Mouse (Mus musculus) Patski (cell line): ENCODE measurements around the gene Mea1. TPM values are rescaled to one million over a fixed set of nuclear protein-coding genes. Genes with fewer than 3 reads are reported as not detected.

Experiments used
- ATAC-seq: fragments of 100-300 bp; one replicate; pipeline ENCODE4 v1.8.0; 2021
- CTCF ChIA-PET: fragments of 350-600 bp; sonication (Branson Sonifier 250); formaldehyde crosslinking; loops from one replicate; lab custom pipeline; 2022; ENCODE audit warnings: inconsistent platforms; lab: Charles Lee
- POLR2A ChIA-PET: fragments of 350-600 bp; sonication (Branson Sonifier 250); formaldehyde crosslinking; loops from one replicate; lab custom pipeline; 2022; ENCODE audit warnings: antibody characterized with exemption, inconsistent platforms; lab: Charles Lee
- DNase-seq: peaks from one replicate; pipeline ENCODE4 v3.0.0-alpha.2; 2011; ENCODE audit warnings: low read depth, low spot score
- H3K27me3 ChIP-seq: fragments of 371-371 bp; one replicate; pipeline ENCODE4 v1.5.1; 2021
- CTCF ChIP-seq: fragments of 100-300 bp; IDR thresholded peaks from one replicate; pipeline ENCODE4 v1.5.1; 2021
- in situ Hi-C: fragments of 300-500 bp; cut with MboI; formaldehyde crosslinking; loops from 3 replicates; pipeline ENCODE4 v1.11.1; 2018; ENCODE audit warnings: low pct_unique_long_range_greater_than_20kb, mixed read lengths
- polyA plus RNA-seq: library from polyadenylated mRNA; unstranded; gene quantifications from one replicate; pipeline ENCODE4 v1.2.3, GENCODE M21; 2021

Mea1 gene
- polyA plus RNA-seq = 150 TPM

- no peak for DNase-seq
- no peak for TF ChIP-seq CTCF
- ChIA-PET POLR2A (no interaction called here), CTCF (interaction anchor here (1.3 to 1.4 kb wide), 2 partner anchors 23 to 37 kb away, joined by 3 to 4 read pairs; no protein-coding TSS in a partner anchor)
- ATAC-seq = no peak
- in situ Hi-C loops = no loop called here
- no peaks in the 10 kb centered on the region for H3K27me3 ChIP-seq
Observed at GRCm38 (mm10) chr17:46678416-46678815, at the start of gene Mea1. TSS of gene Mea1 (plus strand) at chr17:46678793.

DNA sequence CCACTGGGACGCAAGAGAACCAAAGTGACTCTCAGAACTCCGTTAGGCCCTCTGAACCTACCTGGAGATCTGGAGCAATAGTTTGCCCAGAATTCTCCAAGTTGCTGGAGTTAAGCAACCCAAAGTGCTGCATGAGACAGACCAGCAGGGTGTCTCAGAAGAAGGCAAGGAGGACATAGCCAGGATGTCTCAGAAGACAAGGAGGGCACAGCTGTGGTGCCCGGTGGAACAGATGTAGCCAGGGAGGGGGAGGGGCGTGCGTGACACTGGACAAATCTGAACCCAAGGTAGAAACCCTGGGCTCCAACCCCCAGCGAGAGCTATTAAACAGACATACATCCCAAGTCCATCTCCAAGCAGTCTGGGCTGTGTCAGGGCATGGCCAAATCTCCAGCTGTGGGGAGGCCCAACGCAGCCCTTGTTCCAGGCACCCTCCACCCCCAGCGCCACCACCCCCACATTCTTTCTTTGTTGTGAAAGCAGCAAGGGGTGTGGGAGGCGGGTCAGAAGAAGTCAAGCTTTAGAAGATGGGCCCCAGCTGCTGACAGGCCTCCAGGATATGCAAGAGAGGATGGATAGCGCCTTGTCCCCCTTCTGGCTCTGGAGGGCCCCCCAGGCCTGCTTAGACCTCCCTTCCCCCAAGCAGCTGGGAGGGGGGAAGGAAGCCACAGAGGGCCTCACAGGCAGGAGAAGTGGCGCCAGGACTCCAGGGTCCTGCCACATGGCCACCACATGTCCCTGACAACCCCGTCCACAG is 48.7 kb upstream of the Mea1 start:
- no peak for TF ChIP-seq CTCF
- in situ Hi-C loops = no loop called here
- ATAC-seq (peak; percentile 57), DNase-seq (no peak)
- CTCF ChIA-PET = interaction anchor here (0.8 to 1.2 kb wide), 2 partner anchors 20 to 25 kb away, joined by 3 to 4 read pairs; no protein-coding TSS in a partner anchor
- POLR2A ChIA-PET = interaction anchor here (1.0 to 2.6 kb wide), 2 partner anchors 20 to 51 kb away, joined by 3 to 8 read pairs; partner anchors contain the start of gene Klhdc3
- H3K27me3 ChIP-seq = no peaks in the 10 kb centered on the region

DNA sequence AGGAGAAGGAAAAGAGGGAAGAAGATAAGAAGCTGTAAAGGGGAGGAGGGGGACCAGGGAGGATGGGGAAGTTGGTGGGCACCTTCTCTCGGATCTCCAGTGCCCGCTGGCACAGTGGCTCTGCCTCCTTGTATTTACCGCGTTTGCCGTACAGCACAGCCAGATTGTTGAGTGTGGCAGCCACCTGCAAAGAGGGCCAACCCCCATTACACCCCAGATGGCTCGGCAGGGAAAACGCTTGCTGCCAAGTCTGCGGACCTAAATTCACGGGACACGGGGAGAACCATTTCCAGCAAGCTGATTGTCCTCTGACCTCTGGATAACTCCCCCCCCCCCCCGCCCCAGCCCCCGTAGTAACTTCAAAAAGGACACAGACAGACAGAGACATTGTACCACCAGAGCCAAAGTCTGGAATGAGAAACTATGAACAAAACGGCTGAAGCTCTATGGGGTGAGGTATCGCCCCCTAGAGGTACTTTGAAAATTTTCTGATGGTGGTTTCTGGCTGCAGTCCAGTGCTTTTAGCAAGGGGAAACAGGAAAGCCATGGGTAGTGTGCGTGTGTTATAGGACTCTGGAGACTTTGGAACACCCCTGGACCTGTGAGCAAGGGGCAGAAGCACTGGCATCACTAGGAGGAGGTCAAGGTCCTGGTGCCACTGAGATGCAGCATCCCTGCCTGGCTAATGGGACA is 41.6 kb upstream of the Mea1 start:
- no peak for ATAC-seq
- ChIA-PET POLR2A (interaction anchor here (0.7 kb wide), 1 partner anchor 27 kb away, joined by 4 read pairs; no protein-coding TSS in a partner anchor), CTCF (interaction anchor here (0.8 to 1.5 kb wide), 3 partner anchors 8 to 88 kb away, joined by 3 to 6 read pairs (median 4); partner anchors contain the start of genes Klc4 and Mrpl2)
- H3K27me3 ChIP-seq = no peaks in the 10 kb centered on the region
- in situ Hi-C loops = no loop called here
- no peak for DNase-seq
- TF ChIP-seq CTCF = no peak

GRCm38 (mm10) chr17:46639929-46640328 is 38.7 kb upstream of the Mea1 start:
- DNase-seq = no peak
- in situ Hi-C loops = loop anchor here (5.0 kb wide), 1 partner anchor 43 kb away; no protein-coding TSS in a partner anchor
- TF ChIP-seq CTCF = no peak
- CTCF ChIA-PET = no interaction called here
- ATAC-seq = no peak
- POLR2A ChIA-PET = no interaction called here
- no peaks in the 10 kb centered on the region for H3K27me3 ChIP-seq

DNA sequence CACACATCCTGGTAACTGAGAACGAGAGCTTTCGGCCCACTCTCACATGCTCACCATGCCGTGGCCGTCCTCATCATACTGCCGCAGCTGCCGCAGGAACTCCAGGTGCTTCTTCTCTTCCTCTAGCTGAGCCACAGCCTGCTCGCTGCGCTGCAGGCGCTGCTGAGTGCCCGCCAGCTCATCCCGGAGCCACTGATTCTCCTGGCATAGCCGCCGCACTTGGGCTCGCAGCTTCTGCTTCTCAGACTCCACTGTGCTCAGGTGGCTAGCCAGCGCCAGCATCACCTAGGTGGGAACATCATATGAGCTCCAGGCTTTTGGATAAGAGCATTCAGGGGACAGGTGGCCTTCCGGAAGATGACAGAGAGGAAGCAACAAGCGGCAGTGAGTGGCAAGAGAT is 36.5 kb upstream of the Mea1 start:
- in situ Hi-C loops = loop anchor here (5.0 kb wide), 1 partner anchor 45 kb away; no protein-coding TSS in a partner anchor
- ChIA-PET POLR2A (no interaction called here), CTCF (interaction anchor here (1.0 kb wide), 1 partner anchor 12 kb away, joined by 3 read pairs; no protein-coding TSS in a partner anchor)
- TF ChIP-seq CTCF = no peak
- H3K27me3 ChIP-seq = no peaks in the 10 kb centered on the region
- ATAC-seq (no peak), DNase-seq (no peak)

DNA sequence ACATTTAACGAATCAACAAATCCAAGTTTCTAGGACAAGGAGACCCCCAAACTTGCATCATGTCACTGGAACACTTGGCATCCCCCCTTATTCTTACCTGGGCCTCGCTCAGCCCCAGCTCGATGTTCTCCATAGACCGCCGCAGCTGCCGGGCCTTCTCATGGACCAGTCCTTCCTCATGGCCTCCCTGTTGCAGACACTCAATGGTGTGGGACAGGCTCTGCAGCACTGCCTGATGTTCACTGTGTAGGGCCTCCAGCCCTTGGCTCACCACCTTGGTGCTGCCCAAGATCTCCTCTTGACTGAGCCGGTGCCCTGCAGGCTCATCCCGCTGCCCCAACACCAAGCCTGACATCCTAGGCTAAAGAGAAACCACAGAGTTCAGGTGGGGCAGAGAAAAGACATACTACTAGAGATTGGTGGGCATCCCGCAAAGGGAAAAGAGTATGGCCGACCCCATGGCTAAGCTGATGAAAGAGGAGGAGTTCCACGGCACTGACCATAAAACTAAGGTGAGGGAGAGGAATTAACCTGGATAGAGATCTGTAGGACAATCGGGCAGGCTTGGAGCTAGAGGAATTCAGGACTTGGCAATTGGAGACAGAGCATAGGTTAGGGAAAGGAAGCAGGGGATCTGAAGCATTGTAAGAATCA is 34.3 kb upstream of the Mea1 start:
- TF ChIP-seq CTCF = no peak
- in situ Hi-C loops = loop anchor here (5.0 kb wide), 1 partner anchor 47 kb away; no protein-coding TSS in a partner anchor
- ChIA-PET CTCF (interaction anchor here (1.3 to 2.6 kb wide), 3 partner anchors 8 to 70 kb away, joined by 4 to 7 read pairs (median 6); no protein-coding TSS in a partner anchor), POLR2A (interaction anchor here (0.9 to 1.2 kb wide), 3 partner anchors 15 to 70 kb away, joined by 3 to 5 read pairs (median 3); no protein-coding TSS in a partner anchor)
- DNase-seq (no peak), ATAC-seq (no peak)
- no peaks in the 10 kb centered on the region for H3K27me3 ChIP-seq

GRCm38 (mm10) chr17:46644916-46645475 is 33.6 kb upstream of the Mea1 start:
- POLR2A ChIA-PET = interaction anchor here (0.9 to 1.2 kb wide), 3 partner anchors 14 to 69 kb away, joined by 3 to 5 read pairs (median 3); no protein-coding TSS in a partner anchor
- TF ChIP-seq CTCF = no peak
- ATAC-seq (peak; percentile 9), DNase-seq (no peak)
- CTCF ChIA-PET = interaction anchor here (2.3 to 2.6 kb wide), 2 partner anchors 9 to 69 kb away, joined by 6 to 7 read pairs; no protein-coding TSS in a partner anchor
- in situ Hi-C loops = loop anchor here (5.0 kb wide), 1 partner anchor 48 kb away; no protein-coding TSS in a partner anchor
- H3K27me3 ChIP-seq = no peaks in the 10 kb centered on the region

GRCm38 (mm10) chr17:46645561-46646321 is 32.9 kb upstream of the Mea1 start, which contains the start of the genes Klc4 and Mrpl2:
TSS of gene Klc4 (minus strand) at chr17:46646022.
TSS of gene Mrpl2 (plus strand) at chr17:46646229.
- ChIA-PET CTCF (interaction anchor here (2.3 to 2.6 kb wide), 2 partner anchors 9 to 68 kb away, joined by 6 to 7 read pairs; no protein-coding TSS in a partner anchor), POLR2A (interaction anchor here (0.6 to 1.2 kb wide), 3 partner anchors 33 to 86 kb away, joined by 3 to 5 read pairs (median 3); no protein-coding TSS in a partner anchor)
- in situ Hi-C loops = no loop called here
- DNase-seq = peak; percentile 87
- no peak for TF ChIP-seq CTCF
- ATAC-seq = peak; percentile 31
- H3K27me3 ChIP-seq = no peaks in the 10 kb centered on the region

GRCm38 (mm10) chr17:46646322-46646662 is 32.3 kb upstream of the Mea1 start:
- ATAC-seq (no peak), DNase-seq (peak; percentile 53)
- POLR2A ChIA-PET = no interaction called here

More at GRCm38 (mm10) chr17:46646322-46646662, 32.3 kb upstream of the Mea1 start:
- in situ Hi-C loops = no loop called here
- H3K27me3 ChIP-seq = no peaks in the 10 kb centered on the region
- no peak for TF ChIP-seq CTCF
- CTCF ChIA-PET = interaction anchor here (2.3 kb wide), 1 partner anchor 10 kb away, joined by 6 read pairs; no protein-coding TSS in a partner anchor
